Mouse (Mus musculus) liver, embryonic 16.5 days (tissue): ENCODE results near the gene Crcp. TPM values are rescaled to one million over a fixed set of nuclear protein-coding genes. Genes with fewer than 3 reads are reported as not detected.
"Not testable (repeated sequence)": the region's sequence is repeated elsewhere in the genome, so short reads cannot be mapped to it uniquely, and the experiment has no call there.

Source experiments
- ATAC-seq: fragments of 200-750 bp; cut with Nextera tagmentation; 2 replicates; pipeline ENCODE4 v1.8.0; 2017; ENCODE audit warnings: low read depth, mild to moderate bottlenecking, moderate number of reproducible peaks, moderate library complexity
- H3K27ac ChIP-seq: fragments of 300-500 bp; sonication (generic); 2 replicates; pipeline ENCODE4 v1.5.1; 2014; ENCODE audit warnings: mild to moderate bottlenecking, low read length
- H3K27me3 ChIP-seq: fragments of 300-500 bp; sonication (generic); 2 replicates; pipeline ENCODE4 v1.6.1; 2014; ENCODE audit warnings: low read depth, low read length, mixed read lengths; ENCODE audit not compliant: control insufficient read depth, insufficient read depth
- H3K36me3 ChIP-seq: fragments of 300-500 bp; sonication (generic); 2 replicates; pipeline ENCODE4 v1.6.1; 2014; ENCODE audit warnings: mild to moderate bottlenecking; ENCODE audit not compliant: control insufficient read depth, insufficient read depth
- H3K4me1 ChIP-seq: fragments of 300-500 bp; sonication (generic); 2 replicates; pipeline ENCODE4 v1.6.1; 2014; ENCODE audit warnings: low read depth, low read length, mixed read lengths; ENCODE audit not compliant: control insufficient read depth
- H3K4me2 ChIP-seq: fragments of 300-500 bp; sonication (generic); 2 replicates; pipeline ENCODE4 v1.6.1; 2014; ENCODE audit warnings: low read depth, low read length, mixed read lengths
- H3K4me3 ChIP-seq: fragments of 300-500 bp; sonication (generic); 2 replicates; pipeline ENCODE4 v1.5.1; 2014; ENCODE audit warnings: low read depth, mild to moderate bottlenecking, low read length
- H3K9ac ChIP-seq: fragments of 300-500 bp; sonication (generic); 2 replicates; pipeline ENCODE4 v1.6.1; 2014; ENCODE audit warnings: low read depth, low read length
- H3K9me3 ChIP-seq: fragments of 300-500 bp; sonication (generic); replicated peaks from 2 replicates; pipeline ENCODE4 v1.6.1; 2016; ENCODE audit warnings: low read length; ENCODE audit not compliant: control insufficient read depth
- WGBS: fragments of 180-500 bp; shearing (Covaris S2); extraction: QIAGEN DNeasy Blood & Tissue Kit; methylation state at CpG from one replicate; pipeline ENCODE4 v1.1.7; 2014; ENCODE audit not compliant: insufficient replicate concordance; 5-methylcytosine and 5-hydroxymethylcytosine counted together
- polyA plus RNA-seq: library from polyadenylated mRNA; unstranded; fragments of >200 nt; fragmentation: Nextera tagmentation; extraction: Ambion mirVana; gene quantifications from 2 replicates; pipeline ENCODE4 v1.2.1, GENCODE M21; 2015

Crcp gene
- polyA plus RNA-seq, 1 experiment from 2014 or later: 17.8 TPM

- Histone ChIP-seq H3K36me3 (no peaks in the 10 kb centered on the region), H3K27me3 (no peaks in the 10 kb centered on the region), H3K9me3 (no peaks in the 10 kb centered on the region), H3K4me3 (no peak overlapping the region), H3K4me2 (no peak overlapping the region), H3K27ac (no peak overlapping the region), H3K9ac (no peak overlapping the region), H3K4me1 (peaks cover 26% of the 10 kb centered on the region)
- 43% methylated on average over 2 of the region's 2 CpGs for whole genome bisulfite sequencing
- ATAC-seq: peak; percentile 12; the same call in 1 of the 2 replicates
These were observed 4.8 kb downstream of the Crcp start for GRCm38 (mm10) chr5:130033869-130034268.

GRCm38 (mm10) chr5:130036300-130036699 is 7.2 kb downstream of the Crcp start:
- H3K4me1 ChIP-seq: peaks cover 22% of the 10 kb centered on the region
- H3K9ac ChIP-seq, H3K27ac ChIP-seq, H3K27me3 ChIP-seq, H3K36me3 ChIP-seq, H3K9me3 ChIP-seq, H3K4me3 ChIP-seq, H3K4me2 ChIP-seq, ATAC-seq: not testable (repeated sequence)
- 62% methylated on average over 2 of the region's 2 CpGs for WGBS

- Histone ChIP-seq H3K27ac (no peak overlapping the region), H3K9me3 (no peaks in the 10 kb centered on the region), H3K9ac (no peak overlapping the region), H3K27me3 (no peaks in the 10 kb centered on the region), H3K4me1 (peaks cover 12% of the 10 kb centered on the region), H3K36me3 (peaks cover 15% of the 10 kb centered on the region), H3K4me3 (no peak overlapping the region), H3K4me2 (no peak overlapping the region)
- 71% methylated on average over 19 of the region's 19 CpGs for WGBS
- ATAC-seq: no peak
These were observed 8.8 kb downstream of the Crcp start for GRCm38 (mm10) chr5:130037752-130038455.

- H3K4me2 ChIP-seq: no peak overlapping the region
- no peak overlapping the region for H3K27ac ChIP-seq
- no peaks in the 10 kb centered on the region for H3K27me3 ChIP-seq
- WGBS: 79% methylated on average over 4 of the region's 4 CpGs
- no peak overlapping the region for H3K4me3 ChIP-seq
- no peak for ATAC-seq
- no peaks in the 10 kb centered on the region for H3K9me3 ChIP-seq
- peaks cover 18% of the 10 kb centered on the region for H3K36me3 ChIP-seq
- no peak overlapping the region for H3K9ac ChIP-seq
- H3K4me1 ChIP-seq: peaks cover 5% of the 10 kb centered on the region; the same call in 1 of the 2 replicates
These were observed 11.7 kb downstream of the Crcp start for GRCm38 (mm10) chr5:130040797-130041196.

GRCm38 (mm10) chr5:130041262-130041661 is 12.2 kb downstream of the Crcp start:
- Histone ChIP-seq H3K4me2 (no peak overlapping the region), H3K4me3 (no peak overlapping the region), H3K9ac (no peak overlapping the region), H3K4me1 (peaks cover 5% of the 10 kb centered on the region; the same call in 1 of the 2 replicates), H3K9me3 (no peaks in the 10 kb centered on the region), H3K27me3 (no peaks in the 10 kb centered on the region), H3K36me3 (peaks cover 18% of the 10 kb centered on the region), H3K27ac (no peak overlapping the region)
- ATAC-seq: no peak
- 65% methylated on average over 4 of the region's 4 CpGs for WGBS

DNA sequence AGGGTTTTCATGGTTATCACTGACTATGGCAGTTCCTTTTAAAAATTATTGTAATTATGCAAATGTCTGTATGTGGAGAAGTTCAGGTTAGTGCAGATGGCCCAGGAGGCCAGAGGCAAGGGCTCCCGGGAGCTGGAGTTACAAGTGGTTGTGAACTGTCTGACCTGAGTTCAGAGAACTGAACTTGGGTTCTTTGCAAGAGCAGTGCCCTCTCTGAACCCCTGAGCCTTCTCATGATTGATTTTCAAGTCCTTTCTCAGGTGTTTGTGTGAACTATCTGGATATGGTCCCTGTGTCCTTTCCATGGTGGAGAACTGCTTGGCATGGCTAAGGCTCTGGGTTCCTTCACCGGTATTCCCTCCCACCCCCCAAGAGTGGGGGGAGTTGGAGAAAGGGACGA is 14.7 kb downstream of the Crcp start:
- H3K4me2 ChIP-seq: no peak overlapping the region
- H3K27ac ChIP-seq: 0 out of 2 replicates have a peak overlapping the region, but pooled peaks have one; percentile 37
- ATAC-seq: peak; percentile 37; the same call in 1 of the 2 replicates
- H3K36me3 ChIP-seq: peaks cover 31% of the 10 kb centered on the region
- H3K27me3 ChIP-seq: no peaks in the 10 kb centered on the region
- peaks cover 5% of the 10 kb centered on the region; the same call in 1 of the 2 replicates for H3K4me1 ChIP-seq
- H3K9me3 ChIP-seq: no peaks in the 10 kb centered on the region
- WGBS: 81% methylated on average over 3 of the region's 3 CpGs
- no peak overlapping the region for H3K9ac ChIP-seq
- no peak overlapping the region for H3K4me3 ChIP-seq

- Histone ChIP-seq H3K9me3 (no peaks in the 10 kb centered on the region), H3K9ac (no peak overlapping the region), H3K36me3 (peaks cover 32% of the 10 kb centered on the region), H3K27me3 (no peaks in the 10 kb centered on the region), H3K4me2 (no peak overlapping the region), H3K4me3 (no peak overlapping the region), H3K27ac (0 out of 2 replicates have a peak overlapping the region, but pooled peaks have one; percentile 37), H3K4me1 (peaks cover 5% of the 10 kb centered on the region; the same call in 1 of the 2 replicates)
- ATAC-seq: peak; percentile 71
- 60% methylated on average over 7 of the region's 7 CpGs for WGBS
These were observed 15.2 kb downstream of the Crcp start for GRCm38 (mm10) chr5:130044201-130044695.

DNA sequence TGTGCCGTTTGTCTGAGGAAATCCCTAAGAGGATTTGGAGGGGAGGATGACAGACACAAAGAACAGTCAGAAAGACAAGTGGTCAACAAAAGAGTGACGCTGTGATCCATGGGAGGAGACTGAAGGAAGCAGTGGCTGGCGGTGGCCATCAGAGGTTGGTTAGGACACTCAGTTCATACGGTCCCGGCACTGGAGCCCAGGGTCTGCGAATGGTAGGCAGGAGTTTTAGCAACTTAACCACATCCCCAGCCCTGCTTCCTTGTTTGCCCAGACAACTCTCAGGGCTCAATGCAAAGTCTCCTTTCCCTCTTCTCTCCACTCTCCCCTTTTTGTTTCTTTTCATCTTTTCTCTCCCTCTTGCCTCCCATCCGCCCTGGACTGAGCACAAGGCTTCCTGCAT is 17.0 kb downstream of the Crcp start:
- H3K9me3 ChIP-seq: no peaks in the 10 kb centered on the region
- ATAC-seq: no peak
- no peaks in the 10 kb centered on the region for H3K27me3 ChIP-seq
- H3K27ac ChIP-seq: no peak overlapping the region
- no peak overlapping the region for H3K4me3 ChIP-seq
- peaks cover 5% of the 10 kb centered on the region; the same call in 1 of the 2 replicates for H3K4me1 ChIP-seq
- H3K4me2 ChIP-seq: no peak overlapping the region
- H3K9ac ChIP-seq: no peak overlapping the region
- WGBS: 86% methylated on average over 7 of the region's 7 CpGs
- H3K36me3 ChIP-seq: peaks cover 29% of the 10 kb centered on the region

GRCm38 (mm10) chr5:130046589-130046988 is 17.5 kb downstream of the Crcp start:
- Histone ChIP-seq H3K27me3 (no peaks in the 10 kb centered on the region), H3K36me3 (peaks cover 26% of the 10 kb centered on the region), H3K4me1 (peaks cover 5% of the 10 kb centered on the region; the same call in 1 of the 2 replicates), H3K9me3 (no peaks in the 10 kb centered on the region), H3K27ac (no peak overlapping the region), H3K4me2 (no peak overlapping the region), H3K9ac (no peak overlapping the region), H3K4me3 (no peak overlapping the region)
- no peak for ATAC-seq
- 85% methylated on average over 10 of the region's 10 CpGs for WGBS
